Mouse (Mus musculus): Measurements from ENCODE around the gene Ube2m. TPM values are rescaled to one million over a fixed set of nuclear protein-coding genes. Genes with fewer than 3 reads are reported as not detected.

Gene Ube2m
- total and polyA plus RNA-seq, 3 experiments = 134 to 272 (median 244) TPM

DNA sequence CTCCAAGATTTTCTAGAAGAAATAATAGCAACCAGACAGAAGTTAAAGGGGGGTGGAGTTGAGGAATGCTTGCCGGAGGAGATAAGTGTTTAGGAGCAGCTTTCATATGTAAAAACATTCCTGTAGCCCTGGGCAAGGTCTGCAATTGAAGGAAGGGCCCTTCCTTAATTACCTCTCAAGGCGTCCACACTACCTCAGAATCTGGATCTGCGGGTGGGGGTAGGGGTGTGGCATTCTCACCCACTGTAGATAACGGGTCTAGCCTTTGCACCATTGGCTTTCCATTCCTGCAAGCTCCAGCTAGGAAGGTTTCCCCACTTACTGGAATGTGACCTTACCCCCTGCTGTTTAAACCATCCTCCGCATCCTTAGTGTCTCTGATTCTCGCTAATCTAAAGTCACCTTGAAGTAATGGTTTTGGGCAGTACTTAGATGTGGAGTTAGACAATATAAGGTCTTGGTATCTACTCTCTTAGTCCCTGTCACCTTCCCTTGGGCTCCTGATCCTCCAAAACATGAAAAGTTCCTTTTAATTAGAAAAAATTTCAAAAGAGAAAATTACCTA is 23.7 kb downstream of the Ube2m start:
- TF ChIP-seq ZC3H11A (IDR thresholded peaks at IDR 0.05; ENCODE audit: low read depth, low read length) = no peak
- TF ChIP-seq CTCF (conservative IDR thresholded peaks at IDR 0.05 in 1 of 2, IDR thresholded peaks at IDR 0.05 in 1 of 2; ENCODE audit: low read depth in 2 of 2, low read length in 2 of 2) = no peak
- no peak for TF ChIP-seq MAFK (IDR thresholded peaks at IDR 0.05; ENCODE audit: insufficient replicate concordance, low read length)
- TF ChIP-seq KAT2A (IDR thresholded peaks at IDR 0.05; ENCODE audit: insufficient replicate concordance, low read length) = no peak
- TF ChIP-seq NELFE (IDR thresholded peaks at IDR 0.05; ENCODE audit: low read depth, low read length) = no peak
- no peak for TF ChIP-seq MAX (IDR thresholded peaks at IDR 0.05; ENCODE audit: low read length)
- TF ChIP-seq UBTF (IDR thresholded peaks at IDR 0.05; ENCODE audit: low read depth, low read length) = no peak
- TF ChIP-seq PAX5 (IDR thresholded peaks at IDR 0.05; ENCODE audit: low read length) = no peak
- TF ChIP-seq ZNF384 (IDR thresholded peaks at IDR 0.05; ENCODE audit: low read depth, low read length) = no peak
- no peak for TF ChIP-seq E2F4 (IDR thresholded peaks at IDR 0.05; ENCODE audit: insufficient replicate concordance, low read depth, low read length)
- no peak for TF ChIP-seq ZMIZ1 (IDR thresholded peaks at IDR 0.05; ENCODE audit: low read depth, low read length)
- TF ChIP-seq MEF2A (IDR thresholded peaks at IDR 0.05; ENCODE audit: borderline replicate concordance, low read depth, low read length) = no peak
- TF ChIP-seq TBP (conservative IDR thresholded peaks at IDR 0.05; ENCODE audit: low read depth, low read length) = no peak
- no peak for TF ChIP-seq SMC3 (IDR thresholded peaks at IDR 0.05; ENCODE audit: low read depth, low read length)
- no peak for TF ChIP-seq POLR2AphosphoS2 (IDR thresholded peaks at IDR 0.05; ENCODE audit: low read depth, low read length)
- TF ChIP-seq TCF12 (IDR thresholded peaks at IDR 0.05; ENCODE audit: low read depth, low read length) = no peak
- H3K27me3 ChIP-seq (replicated peaks) = peaks cover 29% of the 10 kb centered on the region
- H3K4me1 ChIP-seq (ENCODE audit: control insufficient read depth in 1 of 2, insufficient read depth in 2 of 2) = peaks cover 3 to 5% of the 10 kb centered on the region in 2 experiments; a peak in 2 of 4 replicates
- H3K9ac ChIP-seq (ENCODE audit: insufficient read depth, low read depth) = no peak overlapping the region
- dilution Hi-C loops (cut with MboI; ENCODE audit: extremely low pct_ligation_motif_present, extremely low pct_unique_long_range_greater_than_20kb, low sequenced_read_pairs) = no loop called here
- H3K27ac ChIP-seq (ENCODE audit: insufficient read depth, low read depth) = no peak overlapping the region
- no peak overlapping the region for H3K4me3 ChIP-seq (replicated peaks in 1 of 3; ENCODE audit: low read depth in 2 of 3, low read length in 2 of 3, poor library complexity in 1 of 3)
- no peak overlapping the region for H3K4me2 ChIP-seq (ENCODE audit: insufficient read depth, low read depth, poor library complexity, severe bottlenecking)
- no peaks in the 10 kb centered on the region for H3K36me3 ChIP-seq (replicated peaks in 1 of 2; ENCODE audit: control insufficient read depth in 1 of 2, insufficient read depth in 1 of 2, low read length in 1 of 2)
- H3K9me3 ChIP-seq (replicated peaks; ENCODE audit: low read length) = no peaks in the 10 kb centered on the region
- no peak for DNase-seq (ENCODE audit: extremely low read depth)
- in situ Hi-C loops (cut with MboI; ENCODE audit: low pct_ligation_motif_present, low pct_unique_long_range_greater_than_20kb, low sequenced_read_pairs) = loop anchor here (25.0 kb wide), 1 partner anchor 527 kb away; the partner anchor contains the start of gene Zfp606
- no peaks in the 10 kb centered on the region for H3K79me2 ChIP-seq (replicated peaks; ENCODE audit: control insufficient read depth, extremely low read depth, insufficient read depth, poor library complexity, severe bottlenecking)

DNA sequence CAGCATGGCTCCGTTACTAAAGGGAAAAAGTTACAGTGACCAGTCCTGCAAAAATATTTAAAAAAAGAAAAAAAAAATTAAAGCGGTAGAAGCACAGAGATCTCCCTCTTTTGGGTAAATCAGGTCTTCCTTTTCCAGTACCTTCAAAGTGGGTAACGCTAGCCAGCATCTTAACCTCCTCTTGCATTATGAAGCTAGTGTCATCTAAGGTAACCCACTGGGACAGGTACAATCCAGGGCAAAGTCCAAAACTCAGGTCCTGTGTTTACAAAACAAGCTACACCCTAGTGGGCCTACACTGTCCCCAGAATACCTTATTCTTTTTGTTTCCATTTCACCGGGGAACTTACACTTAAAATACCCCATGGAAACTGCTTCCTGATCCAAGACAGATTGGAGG is 24.4 kb downstream of the Ube2m start:
- Histone ChIP-seq H3K79me2 (replicated peaks; ENCODE audit: control insufficient read depth, extremely low read depth, insufficient read depth, poor library complexity, severe bottlenecking) (0 out of 2 replicates have a peak, but pooled peaks cover 3% of the 10 kb centered on the region), H3K4me3 (replicated peaks in 1 of 3; ENCODE audit: low read depth in 2 of 3, low read length in 2 of 3, poor library complexity in 1 of 3) (no peak overlapping the region), H3K9ac (ENCODE audit: insufficient read depth, low read depth) (no peak overlapping the region), H3K36me3 (replicated peaks in 1 of 2; ENCODE audit: control insufficient read depth in 1 of 2, insufficient read depth in 1 of 2, low read length in 1 of 2) (no peaks in the 10 kb centered on the region), H3K27me3 (replicated peaks) (peaks cover 23% of the 10 kb centered on the region), H3K27ac (ENCODE audit: insufficient read depth, low read depth) (no peak overlapping the region), H3K4me2 (ENCODE audit: insufficient read depth, low read depth, poor library complexity, severe bottlenecking) (no peak overlapping the region), H3K9me3 (replicated peaks; ENCODE audit: low read length) (no peaks in the 10 kb centered on the region), H3K4me1 (ENCODE audit: control insufficient read depth in 1 of 2, insufficient read depth in 2 of 2) (peaks cover 4 to 7% of the 10 kb centered on the region in 2 experiments; a peak in 2 of 4 replicates)
- in situ Hi-C loops (cut with MboI; ENCODE audit: low pct_ligation_motif_present, low pct_unique_long_range_greater_than_20kb, low sequenced_read_pairs) = loop anchor here (25.0 kb wide), 1 partner anchor 526 kb away; the partner anchor contains the start of gene Zfp606
- dilution Hi-C loops (cut with MboI; ENCODE audit: extremely low pct_ligation_motif_present, extremely low pct_unique_long_range_greater_than_20kb, low sequenced_read_pairs) = no loop called here
- TF ChIP-seq POLR2A (IDR thresholded peaks at IDR 0.05; ENCODE audit: low read depth, low read length) = no peak
- TF ChIP-seq TCF12 (IDR thresholded peaks at IDR 0.05; ENCODE audit: low read depth, low read length) = no peak
- TF ChIP-seq EP300 (IDR thresholded peaks at IDR 0.05; ENCODE audit: low read length) = no peak
- TF ChIP-seq SIN3A (IDR thresholded peaks at IDR 0.05; ENCODE audit: low read length) = no peak
- DNase-seq (ENCODE audit: extremely low read depth) = no peak

All from CH12.LX (cell line).